Mouse (Mus musculus) erythroblast, embryonic 14.5 days (primary cell): Measurements from ENCODE around the gene Abcb11.

Experiments
- GATA1 ChIP-seq: IDR thresholded peaks from 2 replicates; pipeline ENCODE4 v1.6.1; 2012; ENCODE audit warnings: low read length, inconsistent platforms, mixed read lengths
- TAL1 ChIP-seq: IDR thresholded peaks from 3 replicates; pipeline ENCODE4 v1.6.1; 2012; ENCODE audit warnings: low read length, inconsistent platforms, mixed read lengths

GRCm38 (mm10) chr2:69232101-69232500 is 110.3 kb downstream of the Abcb11 start:
- TF ChIP-seq GATA1, result no peak
- no peak for TF ChIP-seq TAL1
